Mouse (Mus musculus): ENCODE data around the gene Ophn1.
A peak's percentile ranks its signal among the peaks of the same experiment; 100 is the strongest.

The Ophn1 gene

DNA sequence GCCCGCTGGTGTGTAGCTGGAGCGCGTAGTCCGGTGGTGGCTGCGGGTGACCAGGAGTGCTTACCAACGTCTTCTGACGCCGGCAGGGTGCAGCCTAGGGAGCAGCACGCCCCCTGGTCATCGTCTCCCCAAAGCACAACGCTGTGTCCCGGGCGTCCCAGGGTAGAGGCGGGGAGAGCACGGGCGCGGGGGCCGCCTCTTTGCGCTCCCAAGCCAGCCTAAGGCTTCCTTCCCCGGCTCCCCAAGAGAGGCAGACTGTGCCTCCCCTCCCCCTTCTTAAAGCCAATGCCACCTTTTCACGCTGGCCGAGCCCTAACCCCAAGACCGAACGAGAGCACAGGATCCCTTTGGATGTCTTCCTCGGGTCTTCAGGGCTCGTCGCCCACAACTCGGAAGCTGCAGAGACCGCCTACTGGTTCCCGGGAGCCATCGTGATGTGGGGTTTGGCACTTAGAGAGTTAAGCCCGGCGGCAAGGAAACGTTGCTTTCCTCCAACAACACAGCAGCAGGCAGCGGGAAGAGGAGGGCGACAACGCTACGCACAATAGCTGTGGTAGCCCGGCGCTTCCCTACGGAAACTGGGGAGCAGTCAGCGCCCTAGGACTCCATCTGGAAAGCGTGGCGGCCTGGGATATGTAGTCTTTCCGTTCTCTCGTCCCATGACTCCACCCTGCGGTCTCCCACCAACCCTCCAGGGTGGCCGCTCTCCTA lies at the start of gene Ophn1:
Gene Ophn1 (minus strand): TSS at position 620 of the 711 bp plus-strand sequence.
- DNase-seq (ENCODE audit: low spot score) = no peak

DNA sequence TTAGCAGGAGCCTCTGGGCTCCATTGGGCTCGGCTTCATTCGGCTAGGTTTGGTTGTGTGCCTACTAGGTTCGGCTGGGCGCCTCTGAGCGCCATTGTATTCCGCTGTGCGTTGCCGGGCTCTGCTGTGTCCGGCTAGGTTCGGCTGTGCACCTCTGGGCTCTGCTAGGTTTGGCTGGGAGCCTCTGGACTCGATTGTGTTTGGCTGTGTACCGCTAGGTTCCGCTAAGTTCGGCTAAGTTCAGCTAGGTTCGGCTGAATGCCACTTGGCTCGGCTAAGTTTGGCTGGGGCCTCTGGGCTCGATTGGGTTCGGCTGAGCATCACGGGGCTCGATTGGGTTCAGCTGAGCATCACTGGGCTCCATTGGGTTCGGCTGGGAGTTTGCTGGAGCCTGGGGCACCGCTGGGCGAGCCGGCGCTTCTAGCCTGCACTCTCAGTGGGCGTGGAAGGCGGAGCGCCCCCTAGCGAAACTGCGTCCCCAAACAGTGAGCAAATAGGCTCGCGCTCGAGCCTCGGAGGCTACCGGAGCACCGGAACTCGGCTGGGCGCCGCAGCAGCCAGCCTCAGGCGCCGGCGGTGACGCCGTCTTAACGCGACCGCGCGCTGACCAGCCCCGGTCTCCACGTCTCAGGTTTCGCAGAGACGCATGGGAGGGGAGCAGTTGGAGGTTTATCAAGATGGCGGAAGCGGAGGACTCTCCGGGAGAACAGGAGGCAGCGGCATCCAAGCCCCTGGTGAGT lies 46.9 kb upstream of the Ophn1 start:
- peak; percentile 91 for DNase-seq (ENCODE audit: low spot score)

DNA sequence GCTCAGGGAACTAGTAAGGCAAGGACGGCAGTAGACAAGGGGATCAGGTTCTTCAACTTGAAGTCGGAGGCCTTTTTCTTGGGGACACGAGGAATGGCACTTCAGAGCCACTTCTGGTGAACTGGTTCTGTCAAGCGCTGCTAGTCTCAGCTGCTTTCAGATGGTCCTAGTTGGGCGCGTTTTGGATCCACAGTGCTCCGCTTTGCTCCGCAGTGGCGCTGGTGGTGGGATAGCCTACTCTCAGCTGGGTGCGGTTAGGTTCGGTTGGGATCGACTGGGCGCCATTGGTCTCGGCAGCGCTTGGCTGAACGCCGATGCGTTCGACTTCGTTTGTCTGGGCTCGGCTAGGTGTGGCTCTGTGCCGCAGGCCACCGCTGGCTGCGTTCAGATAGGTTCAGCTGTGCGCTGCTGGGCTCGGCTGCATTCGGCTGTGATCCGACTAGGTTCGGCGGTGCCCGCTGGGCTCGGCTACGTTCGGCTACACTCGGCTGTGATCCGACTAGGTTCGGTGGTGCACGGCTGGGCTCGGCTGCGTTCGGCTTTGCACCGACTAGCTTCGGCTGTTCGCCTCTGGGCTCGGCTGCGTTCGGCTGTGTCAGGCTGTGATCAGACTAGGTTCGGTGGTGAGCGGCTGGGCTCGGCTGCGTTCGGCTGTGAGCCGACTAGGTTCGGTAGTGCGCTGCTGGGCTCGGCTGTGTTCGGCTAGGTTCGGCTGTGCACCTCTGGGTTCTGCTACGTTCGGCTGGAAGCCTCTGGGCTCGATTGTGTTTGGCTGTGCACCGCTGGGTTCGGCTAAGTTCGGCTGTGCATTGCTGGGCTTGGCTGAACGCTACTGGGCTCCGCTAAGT lies 46.1 kb upstream of the Ophn1 start:
- DNase-seq (ENCODE audit: low spot score) = peak; percentile 96

DNA sequence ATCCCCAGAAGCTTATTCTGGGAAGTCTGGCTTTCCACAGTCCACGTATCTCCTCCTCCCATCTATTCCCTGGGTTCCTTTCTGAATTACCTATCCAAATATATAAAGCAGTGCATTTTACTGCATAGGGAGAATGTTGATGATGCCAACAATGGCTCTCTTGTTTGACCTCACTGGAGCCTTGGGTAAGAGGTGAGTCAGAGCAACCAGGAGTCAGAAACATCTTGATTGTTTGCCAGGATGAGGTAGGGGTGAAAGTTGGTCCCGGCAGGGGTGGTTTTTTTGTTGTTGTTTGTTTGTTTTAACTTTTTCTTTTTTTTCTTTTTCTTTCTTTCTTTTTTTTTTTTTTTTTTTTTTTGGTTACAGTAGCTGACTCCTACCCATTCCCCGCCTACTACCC lies 45.3 kb upstream of the Ophn1 start, which contains the start of gene Yipf6:
Gene Yipf6 (plus strand): TSS at position 216 of the 400 bp plus-strand sequence.
- no peak for DNase-seq (ENCODE audit: low spot score)

- DNase-seq (ENCODE audit: low spot score) = no peak
Observed at GRCm38 (mm10) chrX:98919423-98919822, 28.6 kb upstream of the Ophn1 start.

GRCm38 (mm10) chrX:98908910-98909309 lies 18.1 kb upstream of the Ophn1 start:
- no peak for DNase-seq (ENCODE audit: low spot score)

GRCm38 (mm10) chrX:98904226-98904625 lies 13.4 kb upstream of the Ophn1 start:
- DNase-seq (ENCODE audit: low spot score) = no peak

DNA sequence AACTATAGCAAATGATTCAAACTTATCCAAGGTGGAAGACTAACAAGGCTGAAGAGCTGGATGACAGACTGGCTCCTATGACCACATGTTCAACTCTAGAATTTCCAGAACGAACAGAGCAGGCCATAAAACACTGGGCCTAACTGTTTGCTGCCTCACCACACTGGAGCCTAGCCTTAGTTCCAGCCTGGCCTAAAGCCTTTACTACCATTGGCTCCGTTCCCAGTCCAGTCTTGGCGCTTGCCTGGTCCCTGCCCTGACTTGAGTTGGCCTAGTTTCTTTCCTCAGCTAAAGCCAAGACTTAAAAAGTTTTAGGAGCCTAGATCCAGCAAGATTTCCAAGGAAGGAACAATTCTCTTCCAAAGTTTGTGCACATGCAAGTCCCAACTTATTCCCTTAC lies 7.5 kb upstream of the Ophn1 start:
- no peak for DNase-seq (ENCODE audit: low spot score)

- no peak for DNase-seq (ENCODE audit: low spot score)
Observed at GRCm38 (mm10) chrX:98890072-98890405, 786 bp downstream of the Ophn1 start.

- no peak for DNase-seq (ENCODE audit: low spot score)
Observed at GRCm38 (mm10) chrX:98881983-98882382, 8.8 kb downstream of the Ophn1 start.

- no peak for DNase-seq (ENCODE audit: low spot score)
Observed at GRCm38 (mm10) chrX:98881085-98881484, 9.7 kb downstream of the Ophn1 start.

DNA sequence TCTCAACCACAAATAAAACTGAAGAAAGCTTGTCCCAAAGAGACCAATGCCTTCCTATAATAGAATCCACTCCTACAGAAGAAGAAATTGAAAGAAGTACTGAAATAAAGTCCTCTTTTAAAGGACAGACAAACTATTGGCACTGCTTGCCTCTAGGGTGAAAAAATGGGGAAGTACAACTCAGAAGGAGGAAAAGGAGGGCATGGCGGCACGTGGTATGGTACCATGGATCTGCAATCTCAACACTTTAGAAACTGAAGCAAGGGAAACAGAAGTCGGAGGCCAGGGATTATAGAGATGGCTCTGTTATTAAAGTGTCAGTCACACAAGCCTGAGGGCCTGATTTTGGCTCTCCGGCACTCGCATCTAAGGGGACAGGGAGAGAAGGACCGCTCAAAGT lies 10.5 kb downstream of the Ophn1 start:
- no peak for DNase-seq (ENCODE audit: low spot score)

- no peak for DNase-seq (ENCODE audit: low spot score)
Observed at GRCm38 (mm10) chrX:98875144-98875543, 15.7 kb downstream of the Ophn1 start.

DNA sequence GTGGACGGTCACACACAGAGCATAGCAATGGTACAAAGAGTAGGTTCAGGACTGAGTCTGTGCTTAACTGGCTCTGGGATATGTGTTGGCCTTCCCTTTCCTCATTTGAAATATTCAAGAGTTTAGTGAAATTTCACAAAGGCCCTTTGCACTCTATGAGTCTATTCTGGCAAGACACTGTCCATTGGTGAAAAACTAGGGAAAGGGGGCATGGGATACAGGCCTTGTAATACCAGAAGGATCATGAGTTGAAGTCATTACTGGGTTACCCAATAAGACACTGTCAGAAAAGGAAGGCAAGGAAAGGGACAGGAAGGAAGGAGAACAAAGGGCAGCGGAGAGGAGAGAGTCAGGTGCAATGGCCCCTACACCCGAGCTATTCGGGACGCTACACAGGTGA lies 16.7 kb downstream of the Ophn1 start:
- no peak for DNase-seq (ENCODE audit: low spot score)

- DNase-seq (ENCODE audit: low spot score) = no peak
Observed at GRCm38 (mm10) chrX:98872064-98872463, 18.8 kb downstream of the Ophn1 start.

DNA sequence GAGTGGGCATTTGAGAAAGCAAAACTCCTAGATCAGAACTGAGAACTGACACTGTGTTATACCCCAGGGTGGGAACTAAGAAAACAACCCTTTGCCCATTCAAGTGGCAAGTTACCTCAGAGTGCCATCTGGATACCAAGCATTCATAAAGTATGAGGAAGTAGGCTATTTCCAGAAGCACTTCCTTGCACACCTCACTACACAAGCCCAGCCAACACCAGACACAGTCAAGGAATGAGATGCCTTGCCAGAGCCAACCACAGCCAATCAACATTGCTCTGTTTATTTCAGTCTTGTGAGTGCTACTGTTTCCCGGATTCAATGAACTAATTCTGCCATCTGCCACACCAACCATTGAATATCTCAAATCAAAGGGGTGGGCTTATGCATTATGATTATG lies 20.3 kb downstream of the Ophn1 start:
- no peak for DNase-seq (ENCODE audit: low spot score)

DNA sequence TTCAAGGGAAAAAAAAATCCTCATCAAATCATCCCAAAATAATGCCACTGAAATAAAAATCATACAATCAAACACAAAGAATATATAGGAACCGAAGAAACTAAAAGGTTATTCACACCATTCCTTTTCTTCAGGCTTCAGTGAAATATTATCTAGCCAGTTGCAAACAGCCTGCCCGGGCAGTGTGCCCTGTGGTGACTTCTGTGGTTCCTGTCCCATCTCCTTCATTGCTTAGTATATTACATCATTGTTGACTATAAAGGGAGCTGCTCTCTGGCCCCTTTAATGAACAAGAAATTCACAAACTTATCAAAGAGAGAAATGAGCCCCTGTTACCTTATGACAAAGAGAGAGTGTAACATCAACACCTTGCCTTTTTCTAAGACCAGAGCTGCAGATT lies 21.1 kb downstream of the Ophn1 start:
- no peak for DNase-seq (ENCODE audit: low spot score)

GRCm38 (mm10) chrX:98869165-98869564 lies 21.7 kb downstream of the Ophn1 start:
- no peak for DNase-seq (ENCODE audit: low spot score)

GRCm38 (mm10) chrX:98860167-98860566 lies 30.7 kb downstream of the Ophn1 start:
- no peak for DNase-seq (ENCODE audit: low spot score)

- DNase-seq (ENCODE audit: low spot score) = no peak
Observed at GRCm38 (mm10) chrX:98856046-98856445, 34.8 kb downstream of the Ophn1 start.

DNA sequence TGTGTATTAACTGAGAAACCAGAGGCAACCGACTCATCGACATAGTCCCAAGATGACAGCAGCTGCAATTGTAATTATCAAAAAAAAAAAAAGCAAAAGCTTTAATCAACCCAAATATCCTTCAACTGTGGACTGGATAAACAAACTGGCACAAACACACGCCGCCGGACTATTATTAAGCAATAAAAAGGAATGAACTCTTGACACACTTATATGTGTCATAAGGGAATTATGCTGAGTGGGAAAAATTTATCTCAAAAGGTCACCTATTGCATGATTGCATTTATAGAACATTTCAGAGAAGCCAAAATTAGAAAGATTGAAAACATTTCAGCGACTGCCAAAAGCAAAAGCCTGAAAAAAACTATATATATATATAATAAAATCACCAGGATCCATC lies 40.0 kb downstream of the Ophn1 start:
- no peak for DNase-seq (ENCODE audit: low spot score)

- DNase-seq (ENCODE audit: low spot score) = no peak
Observed at GRCm38 (mm10) chrX:98841606-98842005, 49.2 kb downstream of the Ophn1 start.

DNA sequence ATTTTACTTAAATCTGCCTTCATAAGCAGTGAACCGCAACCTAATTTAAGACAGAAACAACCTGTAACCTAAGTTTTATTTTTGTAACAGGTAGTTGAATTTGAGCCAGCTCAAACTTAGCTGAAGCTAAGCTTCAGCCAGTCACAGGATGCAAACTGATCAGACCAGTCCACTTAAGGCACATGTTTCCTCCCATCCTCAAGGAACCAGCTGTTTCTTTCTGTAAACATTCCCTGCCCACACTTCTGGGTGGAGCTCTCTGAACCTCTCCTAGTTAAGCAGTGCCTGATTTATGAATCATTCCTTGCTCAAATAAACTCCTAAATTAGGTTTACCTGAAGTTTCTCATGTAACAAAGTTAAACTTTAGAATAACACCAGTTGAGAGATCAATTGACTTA lies 54.8 kb downstream of the Ophn1 start:
- DNase-seq (ENCODE audit: low spot score) = no peak
